Mouse (Mus musculus): ENCODE data around the gene Edc4.

The Edc4 gene

DNA sequence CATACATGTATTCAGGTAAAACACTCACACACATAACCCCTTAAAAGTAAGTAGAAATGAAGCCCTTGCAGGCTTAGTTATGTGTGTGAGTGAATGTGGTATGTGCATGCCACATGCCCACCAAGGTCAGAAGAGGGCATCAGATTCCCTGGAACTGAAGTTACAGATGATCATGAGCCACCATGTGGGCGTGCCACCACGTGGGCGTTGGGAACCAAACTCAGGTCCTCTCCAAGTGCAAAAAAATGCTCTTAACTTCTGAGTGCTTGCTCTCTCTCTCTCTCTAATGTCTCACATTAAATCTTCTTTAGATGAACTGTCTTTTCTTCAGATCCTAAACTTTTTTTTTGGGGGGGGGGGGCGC, 57.6 kb downstream of the Edc4 start, which contains the start of gene Psmb10:
Gene Psmb10, minus strand, starts transcription at position 139 of the 364 bp plus-strand sequence.
- no peak for DNase-seq (ENCODE audit: low spot score in 2 of 2)

DNA sequence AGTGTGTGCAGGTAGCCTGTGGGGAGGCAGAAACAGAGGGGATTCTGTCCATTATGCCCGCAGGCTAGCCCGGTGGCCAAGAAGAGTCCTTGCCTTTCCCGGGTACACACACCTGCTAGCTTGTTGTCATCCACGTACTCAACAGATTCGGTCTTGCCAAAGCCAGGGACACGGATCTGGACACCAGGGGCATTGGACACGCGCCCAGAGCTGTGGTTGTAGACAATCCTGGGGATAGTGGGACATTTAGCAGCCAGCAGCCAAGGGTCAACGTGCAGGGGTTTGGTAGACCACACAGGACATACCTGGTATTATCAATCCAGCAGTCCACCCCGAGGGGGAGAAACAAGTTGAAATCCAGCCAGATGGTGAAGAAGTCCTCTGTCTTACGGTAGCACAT, 61.3 kb downstream of the Edc4 start:
- DNase-seq (ENCODE audit: low spot score in 2 of 2): no peak

GRCm38 (mm10) chr8:105942542-105942941, 61.9 kb downstream of the Edc4 start:
- no peak for DNase-seq (ENCODE audit: low spot score in 2 of 2)

DNA sequence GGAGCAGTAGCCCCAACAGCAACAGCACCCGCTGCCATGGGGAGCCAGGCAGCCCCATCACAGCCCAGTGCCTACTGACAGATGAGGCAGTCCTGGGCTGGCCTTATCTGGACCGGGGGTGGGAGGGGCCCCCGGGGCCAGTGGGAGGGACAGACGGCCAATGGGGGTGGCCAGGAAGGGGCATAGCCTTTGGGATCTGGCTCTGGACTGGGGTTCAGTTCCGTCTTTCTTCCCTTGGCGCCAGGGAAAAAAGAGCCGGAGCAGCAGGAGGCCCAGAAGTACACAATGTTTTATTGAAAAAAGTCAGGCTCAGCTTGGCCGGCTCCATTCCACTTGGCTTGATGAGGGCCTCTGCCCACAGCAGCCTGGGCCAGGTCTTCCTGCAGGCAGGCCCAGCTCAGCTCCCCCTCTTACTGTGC, 62.6 kb downstream of the Edc4 start, which contains the start of gene Lcat:
Gene Lcat, minus strand, starts transcription at position 62 of the 419 bp plus-strand sequence.
- DNase-seq (ENCODE audit: low spot score in 2 of 2): no peak
